In genomic region chr19:53786239-53786638, GRCm38 (mm10) we compare ENCODE assay signal across 9 mouse cellular contexts.
A peak's percentile ranks its signal among the peaks of the same experiment; 100 is the strongest.
DNase-seq lines count a peak whose midpoint lies in the region; ATAC-seq lines count a peak whose summit lies in the region.
"Had no signal": no experiment of that assay in that cellular context is flagged by ENCODE, and none has a peak within 500 bp of the region (broad histone marks: within the 10 kb centered on the region; RNA-seq: fewer than 3 reads in every experiment).

No protein-coding gene starts in this region.

- peak overlapping the region; percentile 66 for H3K27ac ChIP-seq in heart, embryonic 13.5 days (replicated peaks)
- no peak overlapping the region for H3K27ac ChIP-seq in heart, embryonic 11.5 days (ENCODE audit: low read depth, low read length)
- peak overlapping the region; percentile 51; the same call in 1 of the 2 replicates for H3K27ac ChIP-seq in limb, embryonic 12.5 days
- H3K27ac ChIP-seq in limb, embryonic 10.5 days = no peak overlapping the region
- H3K27ac ChIP-seq: neural tube, embryonic 12.5 days had no signal

- ATAC-seq in heart, embryonic 13.5 days (ENCODE audit: extremely low read depth, insufficient number of reproducible peaks, low FRiP score, low TSS enrichment) = no peak
- no peak for ATAC-seq in heart, embryonic 11.5 days (replicated peaks; ENCODE audit: insufficient number of reproducible peaks, low FRiP score, low TSS enrichment)
- ATAC-seq in limb, embryonic 12.5 days (ENCODE audit: insufficient number of reproducible peaks, insufficient read depth, low FRiP score, low TSS enrichment, low read depth) = no peak

- DNase-seq in limb, embryonic 10.5 days (ENCODE audit: low spot score) = no peak
- DNase-seq in brain, adult 2 months (ENCODE audit: low read depth, low spot score) = peak; percentile 80
- DNase-seq in heart, postnatal 4 days = peak; percentile 72
- DNase-seq in yolk sac, embryonic 10.5 days (ENCODE audit: low spot score) = no peak
- DNase-seq: thymus, postnatal 4 days had no signal

- H3K4me3 ChIP-seq in heart, embryonic 13.5 days = no peak overlapping the region
- no peak overlapping the region for H3K4me3 ChIP-seq in heart, embryonic 11.5 days (ENCODE audit: low read depth, low read length)
- no peak overlapping the region for H3K4me3 ChIP-seq in limb, embryonic 12.5 days (replicated peaks)
- H3K4me3 ChIP-seq in limb, embryonic 10.5 days = no peak overlapping the region
- H3K4me3 ChIP-seq: neural tube, embryonic 12.5 days had no signal

- H3K9ac ChIP-seq in heart, embryonic 13.5 days = peak overlapping the region; percentile 12; the same call in 1 of the 2 replicates
- H3K9ac ChIP-seq in heart, embryonic 11.5 days (ENCODE audit: low read depth, low read length) = no peak overlapping the region
- no peak overlapping the region for H3K9ac ChIP-seq in limb, embryonic 12.5 days (replicated peaks)
- H3K9ac ChIP-seq: neural tube, embryonic 12.5 days had no signal

- H3K9me3 ChIP-seq in heart, embryonic 13.5 days = no peaks in the 10 kb centered on the region
- H3K9me3 ChIP-seq in heart, embryonic 11.5 days (replicated peaks; ENCODE audit: control insufficient read depth, low read length) = no peaks in the 10 kb centered on the region
- no peaks in the 10 kb centered on the region for H3K9me3 ChIP-seq in limb, embryonic 12.5 days
- no peaks in the 10 kb centered on the region for H3K9me3 ChIP-seq in limb, embryonic 10.5 days (replicated peaks)
- H3K9me3 ChIP-seq: neural tube, embryonic 12.5 days had no signal

- H3K36me3 ChIP-seq in heart, embryonic 13.5 days = no peaks in the 10 kb centered on the region
- no peaks in the 10 kb centered on the region for H3K36me3 ChIP-seq in heart, embryonic 11.5 days (ENCODE audit: control insufficient read depth, insufficient read depth, low read length)
- no peaks in the 10 kb centered on the region for H3K36me3 ChIP-seq in limb, embryonic 12.5 days
- H3K36me3 ChIP-seq in limb, embryonic 10.5 days = no peaks in the 10 kb centered on the region
- H3K36me3 ChIP-seq: neural tube, embryonic 12.5 days had no signal

- H3K4me1 ChIP-seq in heart, embryonic 13.5 days = peaks cover 68% of the 10 kb centered on the region
- H3K4me1 ChIP-seq in heart, embryonic 11.5 days (ENCODE audit: control insufficient read depth, insufficient read depth, low read length) = peaks cover 52% of the 10 kb centered on the region
- H3K4me1 ChIP-seq in limb, embryonic 12.5 days (replicated peaks) = peaks cover 12% of the 10 kb centered on the region
- peaks cover 9% of the 10 kb centered on the region; the same call in 1 of the 2 replicates for H3K4me1 ChIP-seq in limb, embryonic 10.5 days
- H3K4me1 ChIP-seq: neural tube, embryonic 12.5 days had no signal

- H3K4me2 ChIP-seq in heart, embryonic 13.5 days = no peak overlapping the region
- H3K4me2 ChIP-seq in heart, embryonic 11.5 days = no peak overlapping the region
- H3K4me2 ChIP-seq in limb, embryonic 12.5 days = no peak overlapping the region
- H3K4me2 ChIP-seq: neural tube, embryonic 12.5 days had no signal

- 59% methylated on average over 2 of the region's 2 CpGs for WGBS in heart, embryonic 13.5 days
- WGBS in heart, embryonic 11.5 days (ENCODE audit: insufficient replicate concordance) = 64% methylated on average over 2 of the region's 2 CpGs
- 68% methylated on average over 2 of the region's 2 CpGs for WGBS in limb, embryonic 12.5 days
- WGBS in limb, embryonic 10.5 days = 85% methylated on average over 2 of the region's 2 CpGs

- 0 out of 2 replicates have a peak, but pooled peaks cover 5% of the 10 kb centered on the region for H3K27me3 ChIP-seq in heart, embryonic 13.5 days (replicated peaks)
- H3K27me3 ChIP-seq in heart, embryonic 11.5 days (ENCODE audit: control insufficient read depth, insufficient read depth, low read length) = no peaks in the 10 kb centered on the region
- H3K27me3 ChIP-seq in limb, embryonic 12.5 days = no peaks in the 10 kb centered on the region
- H3K27me3 ChIP-seq in limb, embryonic 10.5 days (ENCODE audit: low read depth, poor library complexity, severe bottlenecking) = no peaks in the 10 kb centered on the region
- H3K27me3 ChIP-seq: neural tube, embryonic 12.5 days had no signal

Comparison
In these comparisons a context has a peak if more than half of its experiments do, and no peak if none do; other contexts are left out.
1. H3K27ac ChIP-seq: peak in heart, embryonic 13.5 days (single experiment) and limb, embryonic 12.5 days (single experiment); none in heart, embryonic 11.5 days (single experiment) and limb, embryonic 10.5 days (single experiment).
2. DNase-seq: peak in brain, adult 2 months (single experiment) and heart, postnatal 4 days (single experiment); none in limb, embryonic 10.5 days (single experiment) and yolk sac, embryonic 10.5 days (single experiment).